Mouse (Mus musculus): ENCODE data around the gene Trcg1. TPM values are rescaled to one million over a fixed set of nuclear protein-coding genes. Genes with fewer than 3 reads are reported as not detected.

The Trcg1 gene
- polyA plus RNA-seq (2014; fragmentation: Illumina TruSeq; extraction: RNeasy Lipid Tissue Mini Kit (QIAGEN cat#74804)) = not detected

DNA sequence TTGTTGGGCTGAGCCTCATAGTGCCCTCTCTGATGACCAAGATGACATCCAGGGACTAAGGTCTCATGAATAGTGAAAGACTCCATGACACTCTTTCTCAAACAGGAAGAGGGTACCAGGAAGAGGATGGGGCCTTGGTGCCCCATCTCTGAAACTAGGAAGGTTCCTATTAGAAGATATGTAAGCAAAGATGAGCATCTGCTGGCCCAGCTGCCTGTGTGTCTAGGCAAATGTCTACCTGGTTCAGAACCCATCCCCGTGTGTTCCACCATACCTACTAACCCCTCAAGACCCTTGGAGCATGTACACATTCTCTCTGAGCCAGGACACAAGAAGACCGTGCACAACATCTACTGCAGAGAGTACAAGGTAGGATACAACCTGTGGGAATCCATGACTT is at the start of gene Trcg1:
Trcg1 (plus strand) TSS at position 301 of the 400 bp plus-strand sequence.

DNA sequence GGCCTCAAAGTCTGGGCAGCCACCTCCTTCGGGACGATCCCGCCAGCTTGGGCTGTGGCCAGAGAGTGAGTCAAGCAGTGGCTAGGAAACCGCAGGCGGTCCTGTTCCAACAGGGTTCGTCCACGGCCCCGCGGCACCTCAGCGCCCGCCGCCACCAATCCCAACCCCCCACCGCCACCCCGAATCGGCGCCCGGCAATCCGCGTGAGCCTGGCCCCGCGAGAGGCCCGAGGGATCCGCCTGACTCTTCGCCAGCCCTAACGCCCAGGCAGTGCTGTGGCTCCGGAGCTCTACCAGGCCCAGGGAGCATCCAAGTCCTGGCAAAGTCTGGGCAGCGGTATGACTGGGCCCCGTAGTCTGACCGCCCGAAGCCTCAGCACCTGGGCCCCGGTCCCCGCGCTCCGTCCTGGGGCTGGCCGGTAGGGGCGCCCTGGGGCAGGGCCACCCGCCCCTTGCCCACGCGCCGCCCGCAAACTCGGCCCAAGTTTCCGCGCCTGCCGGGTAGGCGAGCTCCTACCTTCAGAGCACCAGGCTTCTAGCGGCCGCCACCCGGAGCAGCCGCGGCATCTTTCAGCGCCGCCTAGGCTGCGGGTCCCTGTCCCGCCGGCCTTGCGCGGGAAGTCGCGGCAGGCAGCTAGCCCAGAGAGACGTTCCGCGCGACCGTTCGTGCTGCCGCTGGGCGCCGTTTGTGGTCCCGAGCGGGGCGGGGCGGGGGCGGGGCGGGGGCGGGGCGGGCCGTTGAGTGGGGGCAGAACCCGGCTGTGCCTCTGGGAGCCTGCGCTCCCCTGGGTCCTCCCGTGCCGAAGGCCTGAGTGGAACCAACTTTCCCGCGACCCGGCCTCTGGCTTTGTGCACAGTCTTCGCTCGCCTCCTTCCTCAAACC is 25.8 kb downstream of the Trcg1 start, which contains the start of gene 1700017B05Rik:
1700017B05Rik (minus strand) TSS at position 700 of the 882 bp plus-strand sequence.

Other genes with a start within 250 kb of the Trcg1 start
- 39.4 TPM for gene Ptpn9, start 241.6 kb upstream of the Trcg1 start, polyA plus RNA-seq (2014; fragmentation: Illumina TruSeq; extraction: RNeasy Lipid Tissue Mini Kit (QIAGEN cat#74804))
- 58.1 TPM for gene Sin3a, start 164.5 kb upstream of the Trcg1 start, polyA plus RNA-seq (2014; fragmentation: Illumina TruSeq; extraction: RNeasy Lipid Tissue Mini Kit (QIAGEN cat#74804))
- gene Man2c1, start 105.9 kb upstream of the Trcg1 start, polyA plus RNA-seq (2014; fragmentation: Illumina TruSeq; extraction: RNeasy Lipid Tissue Mini Kit (QIAGEN cat#74804)) = 8.5 TPM
- 0.63 TPM for gene Neil1, start 88.3 kb upstream of the Trcg1 start, polyA plus RNA-seq (2014; fragmentation: Illumina TruSeq; extraction: RNeasy Lipid Tissue Mini Kit (QIAGEN cat#74804))
- 6.1 TPM for gene Commd4, start 78.2 kb upstream of the Trcg1 start, polyA plus RNA-seq (2014; fragmentation: Illumina TruSeq; extraction: RNeasy Lipid Tissue Mini Kit (QIAGEN cat#74804))
- 2.1 TPM for gene 1700017B05Rik, start 26.1 kb downstream of the Trcg1 start, polyA plus RNA-seq (2014; fragmentation: Illumina TruSeq; extraction: RNeasy Lipid Tissue Mini Kit (QIAGEN cat#74804))
- gene Ppcdc, start 203.6 kb downstream of the Trcg1 start, polyA plus RNA-seq (2014; fragmentation: Illumina TruSeq; extraction: RNeasy Lipid Tissue Mini Kit (QIAGEN cat#74804)) = 2.3 TPM
- 3.6 TPM for gene Scamp5, start 231.5 kb downstream of the Trcg1 start, polyA plus RNA-seq (2014; fragmentation: Illumina TruSeq; extraction: RNeasy Lipid Tissue Mini Kit (QIAGEN cat#74804))

Data from ovary, adult 10 weeks (tissue).